Mouse (Mus musculus) embryo, embryonic 10 days (tissue): ENCODE data around the gene Ubqln2.
A peak's percentile ranks its signal among the peaks of the same experiment; 100 is the strongest.

Source experiments
- DNase-seq: peaks from one replicate; pipeline ENCODE4 v3.0.0-alpha.2; 2015; ENCODE audit warnings: low spot score

Ubqln2 gene

DNA sequence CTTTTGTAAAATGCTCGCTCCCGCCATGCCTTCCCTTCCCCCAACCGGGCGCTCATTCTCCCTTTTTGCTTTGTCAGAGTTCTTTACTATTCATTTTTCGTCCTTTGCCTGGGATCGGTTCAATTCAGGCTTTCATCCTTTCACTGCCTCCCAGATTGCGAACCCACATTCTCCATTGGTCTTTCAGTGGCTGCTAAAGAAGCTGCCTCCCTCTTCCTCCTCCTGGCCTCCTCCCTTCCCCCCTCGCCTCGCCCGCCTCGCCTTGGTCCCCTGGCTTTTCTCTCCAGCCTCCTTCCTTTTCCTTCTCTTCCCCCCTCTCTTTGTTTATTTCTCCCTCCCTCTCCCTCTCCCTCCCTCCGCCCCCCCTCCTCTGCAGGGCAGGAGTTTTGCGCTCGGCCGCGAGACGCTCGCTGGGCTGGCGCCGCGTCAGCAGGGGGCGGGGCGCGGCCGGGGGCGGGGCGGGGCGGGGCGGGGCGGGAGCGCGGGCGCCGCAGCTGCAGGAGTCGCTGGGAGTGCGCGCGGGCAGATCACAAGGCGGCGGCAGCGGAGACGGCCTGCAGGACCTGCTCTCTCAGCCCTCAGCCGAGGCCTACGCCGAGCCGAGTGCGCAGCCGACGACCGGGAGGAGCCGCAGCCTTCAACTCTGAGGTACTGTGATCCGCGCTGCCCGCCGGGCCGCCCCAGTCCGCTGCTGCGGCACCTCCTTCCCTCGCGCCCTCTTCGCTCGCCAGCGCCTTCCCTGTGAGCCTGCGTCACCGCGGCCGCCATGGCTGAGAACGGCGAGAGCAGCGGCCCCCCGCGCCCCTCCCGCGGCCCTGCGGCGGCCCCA lies at the start of gene Ubqln2:
Ubqln2 (plus strand) TSS at position 540 of the 829 bp plus-strand sequence.
- peak; percentile 82 for DNase-seq

GRCm38 (mm10) chrX:153451946-153452345 lies 46.1 kb upstream of the Ubqln2 start:
- DNase-seq = no peak

DNA sequence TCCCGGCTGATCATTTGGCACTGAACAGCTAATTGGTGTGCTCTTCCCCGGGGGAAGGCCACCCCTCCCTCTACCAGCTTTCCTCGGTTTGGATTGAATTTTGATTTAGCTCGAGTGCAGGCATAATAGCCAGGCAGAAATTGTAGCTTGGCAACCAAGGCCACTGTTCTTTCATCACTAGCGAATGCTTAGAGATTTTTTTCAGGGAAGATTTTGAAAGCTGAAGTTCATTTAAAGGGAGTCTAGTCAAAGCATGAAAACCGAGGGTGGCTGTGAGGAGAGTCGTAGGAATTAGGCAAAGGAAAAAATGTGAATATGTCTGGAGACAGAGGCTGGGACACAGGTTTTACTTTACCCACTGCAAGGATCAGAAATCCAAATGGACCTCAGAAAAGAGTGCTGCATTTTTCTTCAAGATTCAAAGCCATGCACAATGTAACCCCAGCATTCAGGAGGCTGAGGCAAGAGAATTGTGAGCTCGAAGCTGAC lies 21.2 kb upstream of the Ubqln2 start:
- DNase-seq = no peak

GRCm38 (mm10) chrX:153492326-153492725 lies 5.7 kb upstream of the Ubqln2 start:
- DNase-seq = no peak

DNA sequence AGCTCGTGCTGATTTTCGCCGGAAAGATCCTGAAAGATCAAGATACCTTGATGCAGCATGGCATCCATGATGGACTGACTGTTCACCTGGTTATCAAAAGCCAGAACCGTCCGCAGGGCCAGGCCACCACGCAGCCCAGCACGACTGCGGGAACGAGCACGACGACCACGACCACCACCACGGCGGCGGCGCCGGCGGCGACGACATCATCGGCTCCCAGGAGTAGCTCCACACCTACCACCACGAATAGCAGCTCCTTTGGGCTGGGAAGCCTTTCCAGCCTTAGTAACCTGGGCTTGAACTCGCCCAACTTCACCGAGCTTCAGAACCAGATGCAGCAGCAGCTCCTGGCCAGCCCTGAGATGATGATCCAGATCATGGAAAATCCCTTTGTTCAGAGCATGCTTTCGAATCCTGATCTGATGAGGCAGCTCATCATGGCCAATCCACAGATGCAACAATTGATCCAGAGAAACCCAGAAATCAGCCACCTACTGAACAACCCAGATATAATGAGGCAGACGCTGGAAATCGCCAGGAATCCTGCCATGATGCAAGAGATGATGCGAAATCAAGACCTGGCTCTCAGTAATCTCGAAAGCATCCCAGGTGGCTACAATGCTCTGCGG lies 752 bp downstream of the Ubqln2 start:
- DNase-seq = peak; percentile 35

DNA sequence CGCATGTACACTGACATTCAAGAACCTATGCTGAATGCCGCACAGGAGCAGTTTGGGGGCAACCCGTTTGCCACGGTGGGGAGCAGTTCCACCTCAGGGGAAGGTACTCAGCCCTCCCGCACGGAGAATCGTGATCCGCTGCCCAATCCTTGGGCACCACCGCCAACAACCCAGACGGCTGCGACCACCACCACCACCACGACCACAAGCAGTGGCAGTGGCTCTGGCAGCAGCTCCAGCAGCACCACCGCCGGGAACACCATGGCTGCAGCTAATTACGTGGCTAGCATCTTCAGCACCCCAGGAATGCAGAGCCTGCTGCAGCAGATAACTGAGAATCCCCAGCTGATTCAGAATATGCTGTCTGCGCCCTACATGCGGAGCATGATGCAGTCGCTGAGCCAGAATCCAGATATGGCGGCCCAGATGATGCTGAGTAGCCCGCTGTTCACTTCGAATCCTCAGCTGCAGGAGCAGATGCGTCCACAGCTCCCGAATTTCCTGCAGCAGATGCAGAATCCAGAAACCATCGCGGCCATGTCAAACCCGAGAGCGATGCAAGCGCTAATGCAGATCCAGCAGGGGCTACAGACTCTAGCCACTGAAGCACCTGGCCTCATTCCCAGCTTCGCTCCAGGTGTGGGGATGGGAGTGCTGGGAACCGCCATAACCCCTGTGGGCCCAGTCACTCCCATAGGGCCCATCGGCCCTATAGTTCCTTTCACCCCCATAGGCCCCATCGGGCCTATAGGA lies 1.4 kb downstream of the Ubqln2 start:
- DNase-seq = peak; percentile 8

- peak; percentile 13 for DNase-seq
Measured at GRCm38 (mm10) chrX:153500047-153500345, 2.0 kb downstream of the Ubqln2 start.

- DNase-seq = peak; percentile 23
Measured at GRCm38 (mm10) chrX:153505954-153506353, 7.9 kb downstream of the Ubqln2 start.

GRCm38 (mm10) chrX:153515491-153515890 lies 17.5 kb downstream of the Ubqln2 start:
- DNase-seq = no peak

- DNase-seq = peak; percentile 62
Measured at GRCm38 (mm10) chrX:153528399-153528798, 30.4 kb downstream of the Ubqln2 start.
